Mouse (Mus musculus) limb, embryonic 11.5 days (tissue): ENCODE measurements at regions not wholly inside any gene's neighbourhood (a gene's known extent, or its start where the extent isn't known, plus 50 kb on each side); places are given as distances from the start of the nearest gene placed in this dataset.

Experiments
- ATAC-seq: fragments of 200-750 bp; cut with Nextera tagmentation; 2 replicates; pipeline ENCODE4 v1.8.0; 2017; ENCODE audit warnings: low read depth; ENCODE audit not compliant: insufficient number of reproducible peaks, low FRiP score, low TSS enrichment
- DNase-seq: peaks from one replicate; pipeline ENCODE4 v3.0.0-alpha.2; 2015; ENCODE audit warnings: low spot score
- H3K27ac ChIP-seq: fragments of 300-500 bp; sonication (generic); replicated peaks from 2 replicates; pipeline ENCODE4 v1.5.1; 2014; ENCODE audit warnings: low read depth, mild to moderate bottlenecking, low read length
- H3K27me3 ChIP-seq: fragments of 300-500 bp; sonication (generic); 2 replicates; pipeline ENCODE4 v1.6.1; 2014; ENCODE audit warnings: mild to moderate bottlenecking, low read length, mixed read lengths; ENCODE audit not compliant: control insufficient read depth, insufficient read depth
- H3K36me3 ChIP-seq: fragments of 300-500 bp; sonication (generic); 2 replicates; pipeline ENCODE4 v1.6.1; 2014; ENCODE audit warnings: mild to moderate bottlenecking, low read length, moderate library complexity, mixed read lengths; ENCODE audit not compliant: control insufficient read depth, insufficient read depth
- H3K4me1 ChIP-seq: fragments of 300-500 bp; sonication (generic); 2 replicates; pipeline ENCODE4 v1.6.1; 2014; ENCODE audit warnings: low read length, mixed read lengths; ENCODE audit not compliant: control insufficient read depth, insufficient read depth
- H3K4me2 ChIP-seq: fragments of 300-500 bp; sonication (generic); 2 replicates; pipeline ENCODE4 v1.6.1; 2014; ENCODE audit warnings: low read depth, mild to moderate bottlenecking, moderate library complexity; ENCODE audit not compliant: severe bottlenecking
- H3K4me3 ChIP-seq: fragments of 300-500 bp; sonication (generic); 2 replicates; pipeline ENCODE4 v1.5.1; 2014; ENCODE audit warnings: low read depth, low read length
- H3K9ac ChIP-seq: fragments of 300-500 bp; sonication (generic); 2 replicates; pipeline ENCODE4 v1.6.1; 2014; ENCODE audit warnings: mild to moderate bottlenecking, low read length
- H3K9me3 ChIP-seq: fragments of 300-500 bp; sonication (generic); 2 replicates; pipeline ENCODE4 v1.6.1; 2016; ENCODE audit warnings: low read length; ENCODE audit not compliant: control insufficient read depth
- WGBS: fragments of 180-500 bp; shearing (Covaris S2); extraction: QIAGEN DNeasy Blood & Tissue Kit; methylation state at CpG from one replicate; pipeline ENCODE4 v1.1.7; 2014; 5-methylcytosine and 5-hydroxymethylcytosine counted together

GRCm38 (mm10) chr15:25130096-25130495 lies 283.5 kb downstream of the Basp1 start:
- Histone ChIP-seq H3K27me3 (no peaks in the 10 kb centered on the region), H3K27ac (no peak overlapping the region), H3K9me3 (no peaks in the 10 kb centered on the region), H3K4me2 (no peak overlapping the region), H3K4me1 (no peaks in the 10 kb centered on the region), H3K9ac (no peak overlapping the region), H3K4me3 (no peak overlapping the region), H3K36me3 (no peaks in the 10 kb centered on the region)
- DNase-seq (no peak), ATAC-seq (no peak)
- WGBS = 79% methylated on average over 6 of the region's 6 CpGs

GRCm38 (mm10) chr15:25129572-25129971 lies 284.0 kb downstream of the Basp1 start:
- Histone ChIP-seq H3K4me1 (no peaks in the 10 kb centered on the region), H3K27ac (no peak overlapping the region), H3K4me2 (no peak overlapping the region), H3K4me3 (no peak overlapping the region), H3K9ac (no peak overlapping the region), H3K36me3 (no peaks in the 10 kb centered on the region), H3K9me3 (no peaks in the 10 kb centered on the region), H3K27me3 (no peaks in the 10 kb centered on the region)
- 85% methylated on average over 5 of the region's 5 CpGs for WGBS
- DNase-seq (no peak), ATAC-seq (no peak)

- no peak overlapping the region for H3K9ac ChIP-seq
- WGBS = 30% methylated on average over 4 of the region's 4 CpGs
- no peaks in the 10 kb centered on the region for H3K4me1 ChIP-seq
- no peaks in the 10 kb centered on the region for H3K27me3 ChIP-seq
- no peaks in the 10 kb centered on the region for H3K36me3 ChIP-seq
- H3K27ac ChIP-seq = no peak overlapping the region
- H3K9me3 ChIP-seq = no peaks in the 10 kb centered on the region
- no peak overlapping the region for H3K4me3 ChIP-seq
- DNase-seq (no peak), ATAC-seq (no peak)
- H3K4me2 ChIP-seq = no peak overlapping the region
Observed at GRCm38 (mm10) chr15:25120441-25120840, 293.1 kb downstream of the Basp1 start.

DNA sequence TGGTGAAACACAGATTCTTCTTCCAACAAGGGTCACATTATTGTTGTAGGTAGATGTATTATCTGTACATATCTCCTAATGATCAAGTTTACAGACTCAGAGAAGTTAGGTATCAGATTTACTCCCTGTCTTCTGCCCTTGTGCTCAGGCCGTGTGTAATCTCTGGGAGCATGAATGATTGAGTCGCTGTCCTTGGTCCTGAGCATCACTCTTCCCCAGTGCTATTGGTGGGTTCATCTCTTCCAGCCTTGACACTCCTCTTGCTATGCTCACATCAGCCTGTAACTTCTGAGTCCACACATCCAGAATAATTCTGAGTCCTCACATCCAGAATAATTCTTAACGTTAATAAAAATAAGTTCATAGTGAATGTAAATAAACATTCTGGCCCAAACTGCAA lies 295.6 kb downstream of the Basp1 start:
- WGBS = 42% methylated on average over 3 of the region's 3 CpGs
- ATAC-seq (no peak), DNase-seq (peak; percentile 82)
- H3K4me1 ChIP-seq = no peaks in the 10 kb centered on the region
- no peak overlapping the region for H3K4me3 ChIP-seq
- no peak overlapping the region for H3K4me2 ChIP-seq
- H3K27me3 ChIP-seq = no peaks in the 10 kb centered on the region
- H3K36me3 ChIP-seq = no peaks in the 10 kb centered on the region
- H3K9ac ChIP-seq = no peak overlapping the region
- no peak overlapping the region for H3K27ac ChIP-seq
- H3K9me3 ChIP-seq = no peaks in the 10 kb centered on the region

DNA sequence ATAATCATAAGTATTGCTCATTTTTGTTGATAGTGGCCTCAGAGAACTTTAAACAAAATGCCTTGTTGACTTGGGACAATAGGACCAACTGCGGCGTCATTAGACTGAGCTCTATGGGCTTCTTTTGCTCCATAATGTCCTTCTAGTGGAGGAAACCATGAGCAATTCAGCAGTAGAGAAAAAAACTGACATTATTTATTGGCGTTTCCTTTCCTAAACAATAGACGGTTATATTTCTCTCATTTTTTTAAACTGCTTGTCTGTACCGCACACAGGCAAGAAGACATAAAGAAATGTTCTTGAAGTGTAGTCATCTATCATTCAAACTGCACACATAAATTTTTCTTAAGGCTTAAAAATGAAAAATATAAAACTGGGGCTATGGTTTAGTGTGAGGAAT lies 310.8 kb downstream of the Basp1 start:
- H3K36me3 ChIP-seq = no peaks in the 10 kb centered on the region
- H3K4me2 ChIP-seq = no peak overlapping the region
- DNase-seq (no peak), ATAC-seq (no peak)
- no peak overlapping the region for H3K4me3 ChIP-seq
- no peak overlapping the region for H3K27ac ChIP-seq
- H3K9ac ChIP-seq = no peak overlapping the region
- no peaks in the 10 kb centered on the region for H3K4me1 ChIP-seq
- WGBS = 88% methylated on average over 5 of the region's 5 CpGs
- no peaks in the 10 kb centered on the region for H3K27me3 ChIP-seq
- H3K9me3 ChIP-seq = no peaks in the 10 kb centered on the region

DNA sequence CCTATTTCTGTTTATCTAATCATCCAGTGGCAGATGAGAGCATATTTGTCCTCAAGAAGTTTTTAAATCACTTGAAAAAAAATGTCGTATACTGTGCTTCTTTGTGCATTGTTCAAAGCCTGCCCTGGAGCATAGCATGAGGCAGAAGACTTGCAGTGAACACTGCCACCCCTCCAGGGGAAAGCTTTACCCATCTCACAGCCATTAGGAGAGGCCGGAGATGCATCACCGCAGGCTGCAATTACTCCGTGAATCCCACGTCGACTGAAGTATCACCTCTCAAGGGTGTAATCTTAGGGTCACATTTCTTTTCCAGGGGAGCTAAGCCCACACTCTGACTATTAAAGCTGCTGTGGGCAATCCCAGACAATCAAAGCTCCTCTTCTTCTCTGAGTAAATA lies 319.8 kb downstream of the Basp1 start:
- no peak overlapping the region for H3K27ac ChIP-seq
- H3K4me2 ChIP-seq = no peak overlapping the region
- H3K9ac ChIP-seq = no peak overlapping the region
- no peaks in the 10 kb centered on the region for H3K27me3 ChIP-seq
- no peaks in the 10 kb centered on the region for H3K36me3 ChIP-seq
- no peak for ATAC-seq
- DNase-seq = no peak
- H3K9me3 ChIP-seq = no peaks in the 10 kb centered on the region
- 38% methylated on average over 6 of the region's 6 CpGs for WGBS
- H3K4me3 ChIP-seq = no peak overlapping the region
- H3K4me1 ChIP-seq = no peaks in the 10 kb centered on the region

DNA sequence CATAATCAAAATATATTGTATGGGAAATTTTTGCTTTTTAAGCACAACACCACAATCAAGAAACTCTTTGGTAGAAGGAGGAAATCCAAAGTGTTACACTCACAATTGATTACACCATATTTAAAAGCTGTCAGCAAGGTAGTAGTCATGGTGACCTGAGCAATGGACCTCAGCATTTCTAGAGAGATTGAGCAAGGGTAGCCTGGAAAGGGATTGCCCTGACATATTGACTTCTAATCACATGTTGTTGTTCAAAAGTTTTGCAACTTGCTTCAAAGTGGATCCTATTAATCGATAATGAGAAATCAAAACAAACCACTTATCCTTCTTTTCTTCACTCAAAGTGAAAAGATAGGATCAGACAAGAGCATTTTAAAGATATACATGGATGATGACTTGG lies 343.9 kb downstream of the Basp1 start:
- WGBS = 100% methylated on average over 1 of the region's 1 CpGs
- no peaks in the 10 kb centered on the region for H3K36me3 ChIP-seq
- H3K4me1 ChIP-seq = no peaks in the 10 kb centered on the region
- no peak overlapping the region for H3K4me2 ChIP-seq
- no peak overlapping the region for H3K9ac ChIP-seq
- DNase-seq (no peak), ATAC-seq (no peak)
- H3K9me3 ChIP-seq = no peaks in the 10 kb centered on the region
- no peak overlapping the region for H3K4me3 ChIP-seq
- H3K27me3 ChIP-seq = no peaks in the 10 kb centered on the region
- no peak overlapping the region for H3K27ac ChIP-seq

DNA sequence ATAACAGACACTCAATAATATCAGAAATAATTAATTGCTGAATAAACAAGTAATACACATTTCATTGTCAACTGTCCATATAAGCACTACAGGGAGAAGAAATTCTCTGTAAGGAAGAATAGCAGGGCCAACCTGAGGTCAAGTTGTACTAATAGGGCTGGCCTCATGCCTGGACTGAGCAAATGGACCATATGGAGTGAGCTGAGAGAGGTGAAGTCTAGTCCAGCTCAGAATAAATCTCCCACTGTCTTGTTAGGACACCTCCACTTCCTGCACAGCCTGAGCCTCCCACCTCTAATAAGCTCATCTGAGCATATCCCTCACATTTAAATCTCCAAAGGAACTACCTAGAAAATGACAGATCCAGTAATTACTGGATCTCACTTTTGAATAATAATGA lies 354.2 kb downstream of the Basp1 start:
- no peaks in the 10 kb centered on the region for H3K27me3 ChIP-seq
- ATAC-seq (no peak), DNase-seq (no peak)
- no peak overlapping the region for H3K9ac ChIP-seq
- no peaks in the 10 kb centered on the region for H3K36me3 ChIP-seq
- no peaks in the 10 kb centered on the region for H3K9me3 ChIP-seq
- no peaks in the 10 kb centered on the region for H3K4me1 ChIP-seq
- no peak overlapping the region for H3K4me3 ChIP-seq
- no peak overlapping the region for H3K27ac ChIP-seq
- H3K4me2 ChIP-seq = no peak overlapping the region

GRCm38 (mm10) chr15:25047875-25048274 lies 365.7 kb downstream of the Basp1 start:
- Histone ChIP-seq H3K27ac (no peak overlapping the region), H3K9me3 (no peaks in the 10 kb centered on the region), H3K27me3 (no peaks in the 10 kb centered on the region), H3K36me3 (no peaks in the 10 kb centered on the region), H3K4me2 (no peak overlapping the region), H3K4me3 (no peak overlapping the region), H3K4me1 (no peaks in the 10 kb centered on the region), H3K9ac (no peak overlapping the region)
- 35% methylated on average over 1 of the region's 1 CpGs for WGBS
- DNase-seq = peak; percentile 74
- ATAC-seq = no peak
